Mouse (Mus musculus) embryonic fibroblast, embryonic 13.5 days (primary cell): ENCODE results near the gene Nfkb1.

Experiments used
- CTCF ChIP-seq: IDR thresholded peaks from 2 replicates; pipeline ENCODE4 v1.5.1; 2011; ENCODE audit warnings: mild to moderate bottlenecking, control low read depth, low read length, moderate library complexity, borderline replicate concordance; ENCODE audit not compliant: insufficient read depth
- POLR2A ChIP-seq: IDR thresholded peaks from 2 replicates; pipeline ENCODE4 v1.6.1; 2011; ENCODE audit warnings: low read depth, mild to moderate bottlenecking, control low read depth, low read length, moderate library complexity

DNA sequence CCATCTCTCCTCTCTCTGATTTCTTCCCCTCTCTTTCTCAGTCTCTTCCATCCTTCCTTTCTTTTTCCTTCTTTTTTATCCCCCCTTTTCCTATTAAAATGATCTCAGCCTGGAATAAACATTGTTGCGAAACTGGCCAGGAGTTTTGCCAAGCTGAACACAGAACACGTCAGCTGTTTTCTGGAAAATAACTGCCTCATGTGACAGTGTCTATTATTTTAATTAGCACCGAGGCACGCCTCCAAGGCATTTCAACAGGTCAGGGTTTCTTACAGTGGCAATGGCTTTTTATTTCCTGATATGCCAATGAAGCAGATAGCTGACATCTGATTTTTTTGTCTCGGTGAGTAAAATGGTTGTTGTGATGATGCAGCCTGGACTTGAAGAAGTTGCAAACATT is 38.2 kb upstream of the Nfkb1 start:
- no peak for TF ChIP-seq CTCF
- no peak for TF ChIP-seq POLR2A
